Comparison of ENCODE assay signal across 11 mouse cellular contexts in genomic region chr13:110563967-110564366, GRCm38 (mm10).
DNase-seq lines count a peak whose midpoint lies in the region; ATAC-seq lines count a peak whose summit lies in the region.
"Had no signal": no experiment of that assay in that cellular context is flagged by ENCODE, and none has a peak within 500 bp of the region (broad histone marks: within the 10 kb centered on the region; RNA-seq: fewer than 3 reads in every experiment).

No protein-coding gene starts in this region.

- ATAC-seq in heart, embryonic 13.5 days (ENCODE audit: extremely low read depth, insufficient number of reproducible peaks, low FRiP score, low TSS enrichment): no peak
- ATAC-seq in inflammation-experienced regulatory T-cells, adult 6 months: peak; percentile 97
- peak; percentile 73 for ATAC-seq in lung, embryonic 16.5 days (ENCODE audit: low read depth)
- no peak for ATAC-seq in midbrain, embryonic 14.5 days (ENCODE audit: low FRiP score, low TSS enrichment)
- ATAC-seq in hindbrain, embryonic 16.5 days: no peak

- H3K27me3 ChIP-seq in heart, embryonic 13.5 days (replicated peaks): no peaks in the 10 kb centered on the region
- H3K27me3 ChIP-seq in lung, embryonic 16.5 days (ENCODE audit: control insufficient read depth, insufficient read depth, low read depth, low read length): no peaks in the 10 kb centered on the region
- no peaks in the 10 kb centered on the region for H3K27me3 ChIP-seq in midbrain, embryonic 14.5 days (ENCODE audit: control insufficient read depth, insufficient read depth, low read length)
- no peaks in the 10 kb centered on the region for H3K27me3 ChIP-seq in hindbrain, embryonic 16.5 days (replicated peaks; ENCODE audit: control insufficient read depth, insufficient read depth, low read length)
- H3K27me3 ChIP-seq: embryonic facial prominence, embryonic 13.5 days; limb, embryonic 13.5 days had no signal

- WGBS in heart, embryonic 13.5 days: 24% methylated on average over 9 of the region's 9 CpGs
- WGBS in lung, embryonic 16.5 days: 31% methylated on average over 9 of the region's 9 CpGs
- 79% methylated on average over 9 of the region's 9 CpGs for WGBS in midbrain, embryonic 14.5 days
- WGBS in hindbrain, embryonic 16.5 days: 66% methylated on average over 9 of the region's 9 CpGs

- no peak overlapping the region for H3K4me3 ChIP-seq in heart, embryonic 13.5 days
- H3K4me3 ChIP-seq in lung, embryonic 16.5 days (ENCODE audit: low read length): no peak overlapping the region
- H3K4me3 ChIP-seq in midbrain, embryonic 14.5 days (replicated peaks; ENCODE audit: low read depth, low read length): no peak overlapping the region
- no peak overlapping the region for H3K4me3 ChIP-seq in hindbrain, embryonic 16.5 days (ENCODE audit: low read length)
- H3K4me3 ChIP-seq: embryonic facial prominence, embryonic 13.5 days; limb, embryonic 13.5 days had no signal

- no peak overlapping the region for H3K9ac ChIP-seq in heart, embryonic 13.5 days
- no peak overlapping the region for H3K9ac ChIP-seq in lung, embryonic 16.5 days (ENCODE audit: low read length)
- H3K9ac ChIP-seq in midbrain, embryonic 14.5 days (replicated peaks; ENCODE audit: low read length): no peak overlapping the region
- H3K9ac ChIP-seq in hindbrain, embryonic 16.5 days (ENCODE audit: low read depth, low read length): no peak overlapping the region
- H3K9ac ChIP-seq: embryonic facial prominence, embryonic 13.5 days; limb, embryonic 13.5 days had no signal

- peak overlapping the region; percentile 42; the same call in 1 of the 2 replicates for H3K27ac ChIP-seq in heart, embryonic 13.5 days (replicated peaks)
- H3K27ac ChIP-seq in lung, embryonic 16.5 days (ENCODE audit: low read length): peak overlapping the region; percentile 62; the same call in 1 of the 2 replicates
- H3K27ac ChIP-seq in midbrain, embryonic 14.5 days (replicated peaks; ENCODE audit: low read depth, low read length): no peak overlapping the region
- H3K27ac ChIP-seq in hindbrain, embryonic 16.5 days (ENCODE audit: low read depth, low read length): no peak overlapping the region
- H3K27ac ChIP-seq: embryonic facial prominence, embryonic 13.5 days; limb, embryonic 13.5 days had no signal

- H3K4me2 ChIP-seq in heart, embryonic 13.5 days: peak overlapping the region; percentile 51
- no peak overlapping the region for H3K4me2 ChIP-seq in lung, embryonic 16.5 days (ENCODE audit: low read depth, low read length)
- H3K4me2 ChIP-seq in midbrain, embryonic 14.5 days (ENCODE audit: low read length): no peak overlapping the region
- no peak overlapping the region for H3K4me2 ChIP-seq in hindbrain, embryonic 16.5 days (ENCODE audit: low read length)
- H3K4me2 ChIP-seq: embryonic facial prominence, embryonic 13.5 days; limb, embryonic 13.5 days had no signal

- H3K36me3 ChIP-seq in heart, embryonic 13.5 days: no peaks in the 10 kb centered on the region
- no peaks in the 10 kb centered on the region for H3K36me3 ChIP-seq in lung, embryonic 16.5 days (ENCODE audit: control insufficient read depth, insufficient read depth, low read length)
- no peaks in the 10 kb centered on the region for H3K36me3 ChIP-seq in midbrain, embryonic 14.5 days (ENCODE audit: control insufficient read depth, insufficient read depth, low read length)
- no peaks in the 10 kb centered on the region for H3K36me3 ChIP-seq in hindbrain, embryonic 16.5 days (ENCODE audit: control insufficient read depth, insufficient read depth, low read length)
- H3K36me3 ChIP-seq: embryonic facial prominence, embryonic 13.5 days; limb, embryonic 13.5 days had no signal

- intact Hi-C loops in heart, postnatal 25 days (cut with DNase I): loop anchor here (5.0 kb wide), 1 partner anchor 128 kb away; no protein-coding TSS in a partner anchor

- H3K4me1 ChIP-seq in heart, embryonic 13.5 days: peaks cover 19% of the 10 kb centered on the region
- H3K4me1 ChIP-seq in lung, embryonic 16.5 days (replicated peaks; ENCODE audit: control insufficient read depth, insufficient read depth, low read length): 0 out of 2 replicates have a peak, but pooled peaks cover 2% of the 10 kb centered on the region
- H3K4me1 ChIP-seq in midbrain, embryonic 14.5 days (ENCODE audit: control insufficient read depth, insufficient read depth, low read length): no peaks in the 10 kb centered on the region
- no peaks in the 10 kb centered on the region for H3K4me1 ChIP-seq in hindbrain, embryonic 16.5 days (ENCODE audit: control insufficient read depth, insufficient read depth, low read depth, low read length)
- H3K4me1 ChIP-seq: embryonic facial prominence, embryonic 13.5 days; limb, embryonic 13.5 days had no signal

- no peaks in the 10 kb centered on the region for H3K9me3 ChIP-seq in heart, embryonic 13.5 days
- no peaks in the 10 kb centered on the region for H3K9me3 ChIP-seq in lung, embryonic 16.5 days (ENCODE audit: control insufficient read depth, low read length)
- no peaks in the 10 kb centered on the region for H3K9me3 ChIP-seq in midbrain, embryonic 14.5 days (ENCODE audit: control insufficient read depth, low read length)
- H3K9me3 ChIP-seq in hindbrain, embryonic 16.5 days (ENCODE audit: control insufficient read depth, low read length): no peaks in the 10 kb centered on the region
- H3K9me3 ChIP-seq: embryonic facial prominence, embryonic 13.5 days; limb, embryonic 13.5 days had no signal

- DNase-seq in heart, postnatal 25 days (ENCODE audit: low spot score): no peak
- DNase-seq in thymus, postnatal 0 days (ENCODE audit: low spot score): peak; percentile 41
- no peak for DNase-seq in midbrain, embryonic 14.5 days
- DNase-seq in Muller cell, postnatal 12 days (ENCODE audit: inconsistent ontology term): no peak
- DNase-seq: right cerebral cortex, postnatal 25 days had no signal

Comparison
In these comparisons a context has a peak if more than half of its experiments do, and no peak if none do; other contexts are left out.
1. ATAC-seq: peak in inflammation-experienced regulatory T-cells, adult 6 months (single experiment) and lung, embryonic 16.5 days (single experiment); none in heart, embryonic 13.5 days (single experiment), midbrain, embryonic 14.5 days (single experiment) and hindbrain, embryonic 16.5 days (single experiment).
2. H3K27ac ChIP-seq: peak in heart, embryonic 13.5 days (single experiment) and lung, embryonic 16.5 days (single experiment); none in midbrain, embryonic 14.5 days (single experiment) and hindbrain, embryonic 16.5 days (single experiment).